Mouse (Mus musculus): Measurements from ENCODE around the gene Aff4.

Aff4 gene

DNA sequence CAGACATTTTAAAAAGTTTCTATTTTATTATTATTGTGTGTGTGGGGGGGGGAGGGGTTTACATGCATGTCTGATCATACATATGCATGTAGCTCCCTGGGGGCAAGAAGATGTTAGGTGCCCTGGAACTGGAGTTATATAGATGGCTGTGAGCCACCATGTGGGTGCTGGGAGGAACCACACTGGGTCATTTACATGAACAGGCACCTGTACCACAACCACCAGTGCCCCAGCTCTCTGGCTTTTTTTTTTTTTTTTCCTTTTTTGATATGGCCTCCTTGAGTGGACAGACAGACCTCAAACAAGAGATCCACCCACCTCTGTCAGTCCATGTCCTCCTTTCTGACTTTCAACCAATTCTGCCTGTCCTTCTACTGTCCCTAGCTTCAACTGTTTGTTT is 78.5 kb downstream of the Aff4 start:
- DNase-seq = no peak

DNA sequence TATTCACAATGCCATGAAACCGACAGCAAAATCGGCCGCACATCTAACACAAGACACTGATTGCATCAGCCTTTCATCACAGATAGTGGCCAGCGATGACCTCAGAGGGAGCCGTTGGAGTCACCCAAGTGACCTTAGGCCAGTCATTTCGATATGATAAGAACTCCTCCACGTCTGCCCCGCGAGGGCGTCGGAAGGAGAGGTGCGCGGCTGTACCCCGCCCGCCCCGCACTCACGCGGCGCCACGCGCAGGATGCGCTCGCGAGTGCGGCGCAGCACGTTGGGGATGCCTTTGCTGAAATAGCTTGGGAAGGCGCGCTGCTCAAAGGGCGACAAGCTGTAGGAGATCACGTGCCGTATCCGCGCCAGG is 79.7 kb downstream of the Aff4 start:
- DNase-seq = no peak

DNA sequence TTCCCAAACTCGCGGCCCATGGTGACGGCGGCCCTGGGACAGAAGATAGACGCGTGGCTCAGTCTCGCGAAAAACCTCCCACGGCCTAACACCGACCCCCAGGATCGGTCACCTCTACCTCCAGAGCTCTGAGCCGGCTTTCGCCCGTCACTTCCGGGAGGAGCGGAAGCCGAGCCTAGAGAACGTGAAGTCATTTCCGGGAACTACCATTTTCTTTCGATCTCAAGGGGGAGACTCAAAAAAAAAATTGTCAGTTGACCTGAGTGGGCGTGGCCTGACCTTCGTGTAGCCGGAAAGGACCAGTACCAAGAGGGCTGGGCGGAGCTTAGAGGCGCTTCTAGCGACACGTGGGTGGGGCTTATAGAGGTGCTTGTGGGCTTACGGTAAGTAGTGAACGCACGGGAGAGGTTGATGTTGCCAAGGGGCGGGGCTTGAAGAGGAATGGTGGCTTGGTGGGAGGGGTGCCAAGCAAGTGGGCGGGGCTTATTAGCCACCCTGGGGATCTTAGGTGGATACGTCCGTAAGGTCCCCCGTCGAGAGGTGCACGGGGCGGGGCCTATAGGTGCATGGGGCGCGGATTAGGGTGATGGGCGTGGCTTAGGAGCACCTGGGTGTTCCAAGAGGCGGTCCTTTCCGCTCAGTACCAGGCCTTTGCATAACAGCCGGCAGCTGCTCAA is 80.2 kb downstream of the Aff4 start, which contains the start of the genes Uqcrq and Gdf9:
Gene Uqcrq (minus strand): TSS at position 162 of the 677 bp plus-strand sequence.
Gene Gdf9 (plus strand): TSS at position 354 of the 677 bp plus-strand sequence.
- DNase-seq = peak; percentile 100

DNA sequence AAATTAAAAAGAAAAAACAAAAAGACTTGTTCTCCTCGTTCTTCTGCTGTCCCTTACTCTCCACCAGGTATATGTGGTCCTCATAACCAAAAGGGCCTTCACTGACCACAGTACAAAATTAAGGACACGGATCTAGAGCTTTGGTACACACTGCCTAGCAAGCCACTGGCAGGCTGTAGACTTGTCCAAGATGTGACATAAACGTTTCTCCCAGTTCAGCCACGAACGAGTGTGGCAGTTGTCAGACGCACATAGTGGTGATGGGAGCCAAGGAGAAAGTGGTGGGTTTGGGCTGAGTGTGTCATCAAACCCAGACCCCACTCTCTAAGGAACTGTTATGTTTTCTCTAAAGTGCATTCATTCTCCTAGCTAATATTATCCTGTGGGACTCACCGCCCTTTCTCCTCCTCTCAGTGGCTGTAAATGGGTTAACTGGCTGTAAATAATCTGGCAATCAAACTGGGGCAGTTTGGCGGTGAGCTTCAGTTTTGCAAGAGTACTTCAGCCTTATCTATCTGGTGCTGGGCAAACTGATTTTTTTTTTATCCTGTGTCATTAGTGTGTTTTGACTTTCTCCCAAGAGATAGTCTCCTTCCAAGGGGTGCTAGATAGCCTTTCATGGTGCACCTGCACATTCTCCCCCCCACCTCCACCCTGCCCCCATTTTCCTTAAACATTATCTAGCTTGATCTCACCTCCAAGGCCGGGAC is 80.9 kb downstream of the Aff4 start:
- DNase-seq = no peak

DNA sequence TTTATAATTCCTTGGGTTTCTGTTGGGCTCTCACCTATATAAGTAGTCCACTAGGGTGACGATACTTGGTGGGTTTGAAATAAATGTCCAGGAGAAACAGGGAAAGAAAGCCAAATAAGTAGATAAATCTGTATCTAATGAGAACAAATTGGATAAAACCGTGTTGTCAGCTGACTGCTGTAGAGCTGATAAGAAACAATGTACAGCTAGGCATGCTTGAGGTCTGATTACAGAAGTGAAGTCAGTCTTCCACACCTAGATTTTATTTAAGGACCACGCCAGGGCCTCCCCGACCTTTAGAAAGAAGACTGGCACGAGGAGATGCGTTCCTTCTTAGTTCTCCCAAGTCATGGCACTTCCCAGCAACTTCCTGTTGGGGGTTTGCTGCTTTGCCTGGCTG is 82.4 kb downstream of the Aff4 start:
- no peak for DNase-seq

DNA sequence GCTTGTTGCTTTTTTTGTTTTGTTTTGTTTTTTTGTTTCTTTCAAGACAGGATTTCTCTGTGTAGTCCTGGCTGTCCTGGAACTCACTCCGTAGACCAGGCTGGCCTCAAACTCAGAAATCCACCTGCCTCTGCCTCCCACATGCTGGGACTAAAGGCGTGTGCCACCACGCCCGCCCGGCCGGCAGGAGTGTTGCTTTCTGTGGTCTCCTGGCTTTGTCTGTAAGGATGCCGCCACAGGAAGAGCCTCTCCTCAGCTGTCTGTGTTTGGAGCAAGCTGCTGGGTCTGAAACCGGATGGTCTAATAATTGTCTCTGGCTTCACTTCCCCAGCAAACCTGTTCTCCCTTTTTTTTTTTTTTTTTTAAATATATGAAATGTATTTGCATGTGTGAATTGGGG is 84.9 kb downstream of the Aff4 start:
- no peak for DNase-seq

DNA sequence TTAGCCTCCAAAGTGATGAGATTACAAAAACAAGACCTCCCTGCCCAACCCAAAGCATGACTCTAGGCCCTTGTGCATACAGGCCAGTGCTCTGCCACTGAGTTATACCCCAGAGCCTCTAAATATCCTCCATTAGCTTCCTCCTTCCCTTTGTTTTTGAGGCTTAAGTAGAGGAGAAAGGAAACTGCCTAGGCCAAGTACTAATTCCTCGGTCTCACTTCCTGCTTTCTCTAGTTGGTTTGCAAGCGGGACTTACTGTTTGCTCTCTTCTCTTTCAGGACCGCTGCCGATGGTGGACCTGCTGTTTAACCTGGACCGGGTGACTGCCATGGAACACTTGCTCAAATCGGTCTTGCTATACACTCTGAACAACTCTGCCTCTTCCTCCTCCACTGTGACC is 85.7 kb downstream of the Aff4 start:
- DNase-seq = no peak

DNA sequence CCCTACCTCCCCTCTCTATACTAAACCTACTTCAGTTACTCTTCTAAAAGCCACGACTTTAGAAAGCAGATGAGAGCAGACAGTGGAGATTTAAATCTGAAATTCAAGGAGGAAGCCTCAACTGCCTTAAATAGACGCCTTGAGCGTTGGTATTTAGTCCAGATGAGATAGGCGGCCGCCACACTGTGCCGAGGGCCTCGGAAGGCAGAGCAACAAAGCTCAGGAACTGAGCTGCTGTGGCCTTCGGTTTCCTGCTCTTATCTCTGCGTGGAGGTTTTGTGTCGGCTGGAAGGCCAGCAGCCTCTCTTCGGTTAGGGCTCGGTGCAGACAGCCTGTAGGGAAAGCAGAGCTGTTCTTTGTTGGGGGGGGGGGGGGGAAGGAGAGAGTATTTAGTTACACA is 91.3 kb downstream of the Aff4 start:
- DNase-seq = no peak

DNA sequence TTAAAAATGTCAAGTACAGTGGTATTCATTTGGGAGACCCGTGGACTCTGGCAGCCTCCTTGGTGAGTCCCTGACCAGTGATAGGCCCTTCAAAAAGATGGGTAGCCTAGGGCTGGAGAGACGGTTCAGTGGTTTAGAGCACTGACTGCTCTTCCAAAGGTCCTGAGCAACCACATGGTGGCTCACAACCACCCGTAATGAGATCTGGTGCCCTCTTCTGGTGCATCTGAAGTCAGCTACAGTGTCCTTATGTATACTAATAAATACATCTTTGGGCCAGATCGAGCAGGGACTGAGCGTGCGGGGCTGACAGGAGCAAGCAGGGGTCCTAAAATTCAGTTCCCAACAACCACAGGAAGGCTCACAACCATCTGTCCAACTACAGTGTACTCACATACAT is 93.2 kb downstream of the Aff4 start:
- peak in 1 of 2 experiments; percentile 63 for DNase-seq

DNA sequence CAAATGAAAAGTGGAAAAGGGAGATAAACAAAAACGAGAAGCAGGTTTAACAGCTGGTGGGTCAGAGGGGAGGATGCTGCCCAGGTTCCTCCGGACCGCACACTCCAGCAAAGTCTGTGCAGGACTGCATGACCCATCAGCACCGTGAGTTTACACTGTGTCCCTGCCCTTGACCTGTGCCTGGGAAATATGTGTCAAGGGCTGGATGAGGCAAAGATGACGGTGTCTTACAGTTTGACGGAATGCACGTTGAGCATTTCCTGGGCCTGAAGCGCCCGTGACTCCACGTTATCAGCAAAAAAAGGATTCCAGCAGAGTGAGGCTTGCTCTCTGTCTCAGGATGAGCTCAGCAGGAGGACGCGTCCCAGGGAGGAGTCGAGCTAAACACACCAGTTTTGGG is 94.9 kb downstream of the Aff4 start:
- DNase-seq = no peak

DNA sequence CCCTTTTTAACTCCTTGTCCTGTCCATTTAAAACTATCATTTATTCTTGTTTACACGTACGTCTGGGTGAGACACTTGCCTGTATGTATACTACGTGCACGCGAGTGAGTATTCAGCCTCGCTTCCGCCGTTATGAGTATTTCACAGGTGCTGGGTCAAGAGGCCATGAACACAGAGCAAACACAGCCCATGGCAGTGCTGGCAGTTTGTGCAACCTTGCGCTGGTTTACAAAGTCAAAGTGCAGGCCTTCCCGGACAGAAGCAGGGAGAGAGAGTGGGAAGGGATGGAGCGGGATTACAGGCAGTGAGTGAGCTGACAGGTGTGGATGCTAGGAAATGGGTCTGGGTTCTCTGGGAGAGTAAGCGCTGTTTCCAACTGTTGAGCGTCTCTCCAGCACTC is 95.5 kb downstream of the Aff4 start:
- DNase-seq = no peak

DNA sequence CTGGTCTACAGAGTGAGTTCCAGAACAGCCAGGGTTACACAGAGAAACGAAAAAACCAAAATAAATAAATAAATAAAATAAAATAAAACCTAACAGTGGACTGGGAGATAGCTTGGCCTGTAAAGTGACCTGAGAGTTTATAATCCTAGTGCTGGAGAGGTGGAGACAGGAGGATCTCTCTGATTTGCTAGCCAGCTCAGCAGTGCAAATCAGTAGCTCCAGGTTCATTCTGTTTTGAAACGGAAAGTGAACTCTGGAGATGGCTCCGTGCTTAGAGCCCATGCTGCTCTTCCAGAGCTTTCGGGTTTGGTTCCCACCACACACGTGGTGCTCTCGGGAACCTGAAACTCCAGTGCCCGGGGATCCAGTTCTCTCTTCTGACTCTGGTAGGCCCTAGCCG is 97.4 kb downstream of the Aff4 start:
- DNase-seq = no peak

DNA sequence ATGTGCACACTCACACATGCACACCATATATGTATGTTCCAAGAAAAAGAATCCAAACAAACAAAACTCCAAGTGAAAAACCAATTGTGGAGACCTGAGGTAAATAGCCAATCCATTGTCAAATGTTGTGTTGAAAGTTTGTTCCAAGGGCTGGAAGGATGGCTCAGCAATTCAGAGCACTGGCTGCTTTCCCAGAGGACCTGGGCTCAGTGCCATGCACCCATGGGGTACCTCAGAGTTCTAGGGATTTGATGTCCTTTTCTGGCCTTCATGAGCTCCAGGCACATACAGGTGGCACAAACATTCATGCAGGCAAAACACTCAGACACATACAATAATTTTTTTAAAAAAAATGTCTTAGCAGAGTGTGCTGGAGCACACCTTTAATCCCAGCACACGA is 97.9 kb downstream of the Aff4 start:
- DNase-seq = peak; percentile 85 to 87

DNA sequence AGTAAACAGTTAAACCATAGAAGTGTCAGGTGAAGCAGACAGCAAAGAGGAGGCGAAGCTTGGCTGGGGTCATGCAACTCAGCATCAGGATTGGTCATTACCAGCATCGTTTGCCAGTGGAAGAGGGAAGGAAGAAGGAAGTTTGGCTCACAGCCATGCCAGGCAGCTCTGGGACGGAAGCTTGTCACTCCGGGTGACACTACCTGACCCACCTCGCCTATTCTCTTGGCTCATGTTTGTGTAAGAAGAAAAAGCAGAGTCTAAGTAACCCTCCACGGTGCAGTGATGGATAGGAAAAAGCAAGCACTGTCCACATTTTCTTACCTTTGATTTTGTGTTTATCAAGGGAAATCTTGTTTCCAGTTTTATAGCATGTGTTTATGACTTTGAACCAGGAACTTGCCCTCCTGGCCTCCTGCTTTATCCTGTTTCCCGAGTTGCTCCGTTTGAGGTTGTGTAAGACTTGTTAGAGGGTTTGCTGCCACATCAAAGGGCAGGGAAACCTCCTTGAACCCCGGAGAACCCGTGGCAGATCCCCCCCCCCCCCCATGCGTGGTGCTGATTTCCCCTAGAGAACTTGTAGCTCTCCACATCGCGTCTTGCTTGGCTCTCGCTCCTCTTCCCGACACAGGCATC is 99.6 kb downstream of the Aff4 start:
- DNase-seq = no peak

DNA sequence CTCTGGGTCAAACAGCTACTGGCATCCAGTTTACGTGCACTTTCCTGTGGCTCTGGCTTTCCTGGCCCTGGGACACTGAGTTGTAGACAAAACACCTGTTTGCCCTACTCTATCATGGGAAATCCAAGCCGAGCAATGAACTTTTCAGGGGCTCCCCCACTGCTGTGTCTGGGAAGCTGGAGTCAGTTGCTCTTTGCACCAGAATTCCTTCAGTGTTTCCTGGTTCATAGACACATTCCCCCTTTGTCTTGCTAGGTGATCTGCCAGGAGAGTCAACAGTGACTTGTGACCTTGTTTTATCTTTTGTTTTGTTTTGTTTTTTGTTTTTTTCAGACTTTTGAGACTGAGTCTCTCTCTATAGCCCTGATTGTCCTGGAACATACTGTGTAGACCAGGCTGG is 100.7 kb downstream of the Aff4 start:
- DNase-seq = no peak

DNA sequence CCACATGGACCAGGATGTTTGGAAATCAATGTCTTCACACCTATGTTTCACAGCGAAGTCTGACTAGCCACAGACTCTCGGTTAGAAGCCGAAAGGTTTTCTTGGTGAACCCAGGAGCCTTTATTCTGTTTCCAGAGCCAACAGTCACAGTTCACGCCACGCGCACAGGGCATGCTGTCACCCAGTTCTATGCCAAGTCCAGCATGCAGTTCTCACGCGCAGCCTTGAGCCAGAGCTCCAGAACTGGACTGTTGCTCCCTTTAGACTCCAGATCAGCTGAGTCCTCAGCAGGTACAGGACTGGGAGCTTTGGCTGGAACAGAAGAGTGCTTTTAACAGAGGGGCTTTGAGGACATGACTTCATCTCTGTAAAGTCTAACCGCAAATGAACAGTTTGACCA is 101.8 kb downstream of the Aff4 start:
- peak in 1 of 2 experiments; percentile 48 for DNase-seq

DNA sequence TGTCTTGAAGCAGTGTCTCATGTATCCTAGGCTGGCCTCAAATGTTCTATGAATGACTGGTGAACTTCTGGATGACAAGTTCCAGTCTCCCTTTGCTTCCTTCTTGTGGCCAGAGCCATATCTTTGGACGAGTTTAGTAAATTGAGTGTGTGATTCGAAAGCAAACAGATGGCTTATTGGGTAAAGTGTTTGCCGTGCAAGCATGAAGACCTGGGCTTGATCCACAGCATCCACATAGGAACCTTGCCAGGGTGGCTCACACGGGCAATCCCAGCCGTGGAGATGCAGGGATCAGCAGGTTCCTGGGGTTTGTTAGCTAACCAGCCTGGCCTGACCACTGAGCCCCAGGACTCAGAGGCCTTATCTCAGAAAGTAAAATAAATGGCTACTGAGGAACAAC is 102.4 kb downstream of the Aff4 start:
- DNase-seq = no peak

DNA sequence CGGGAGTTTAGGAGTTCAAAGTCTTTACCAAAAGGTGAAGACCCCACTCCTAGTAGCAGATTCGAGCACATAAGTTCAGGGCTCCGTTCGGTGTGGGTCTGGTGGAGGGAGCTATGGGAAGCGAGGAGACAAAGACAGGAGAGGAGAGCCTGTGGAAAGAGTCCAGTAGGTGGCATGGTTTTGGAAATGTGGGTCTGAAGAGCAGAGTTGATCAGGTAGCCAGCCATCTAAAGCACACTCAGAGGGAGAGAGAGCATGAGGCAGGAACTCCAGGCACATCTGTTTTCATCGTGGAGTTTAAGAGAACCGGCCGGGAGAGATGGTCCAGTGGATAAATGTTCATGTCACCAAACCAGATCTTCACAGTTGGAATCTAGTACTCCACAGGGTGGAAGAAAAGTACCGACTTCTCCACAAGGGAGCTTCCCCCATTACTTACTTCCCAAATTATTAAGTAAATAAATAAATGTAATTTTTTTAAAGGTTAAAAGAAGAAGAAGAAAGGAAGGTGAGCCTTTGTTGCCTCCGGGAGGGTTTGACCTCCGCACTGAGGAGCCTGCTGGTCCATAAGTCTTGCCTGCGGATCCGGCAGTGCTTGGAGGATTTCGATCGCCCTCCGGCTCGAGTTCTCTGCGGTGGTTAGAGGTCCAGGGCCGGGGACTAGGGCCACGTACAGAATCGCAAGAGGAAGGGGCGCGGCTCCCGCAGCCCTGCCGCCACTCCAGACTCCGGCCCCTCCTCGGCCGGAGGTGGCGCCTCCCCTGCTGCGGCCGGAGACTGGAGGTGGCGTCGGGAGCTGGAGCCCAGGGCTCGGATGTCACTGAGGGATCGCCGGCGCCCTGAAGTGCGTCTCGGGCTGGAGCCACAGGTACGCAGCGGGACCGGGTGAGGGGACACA is 106.1 kb downstream of the Aff4 start, which contains the start of the genes Gm10447 and Shroom1:
Gene Gm10447 (minus strand): TSS at position 637 of the 898 bp plus-strand sequence.
Gene Shroom1 (plus strand): TSS at position 732 of the 898 bp plus-strand sequence.
- peak; percentile 55 to 70 for DNase-seq

DNA sequence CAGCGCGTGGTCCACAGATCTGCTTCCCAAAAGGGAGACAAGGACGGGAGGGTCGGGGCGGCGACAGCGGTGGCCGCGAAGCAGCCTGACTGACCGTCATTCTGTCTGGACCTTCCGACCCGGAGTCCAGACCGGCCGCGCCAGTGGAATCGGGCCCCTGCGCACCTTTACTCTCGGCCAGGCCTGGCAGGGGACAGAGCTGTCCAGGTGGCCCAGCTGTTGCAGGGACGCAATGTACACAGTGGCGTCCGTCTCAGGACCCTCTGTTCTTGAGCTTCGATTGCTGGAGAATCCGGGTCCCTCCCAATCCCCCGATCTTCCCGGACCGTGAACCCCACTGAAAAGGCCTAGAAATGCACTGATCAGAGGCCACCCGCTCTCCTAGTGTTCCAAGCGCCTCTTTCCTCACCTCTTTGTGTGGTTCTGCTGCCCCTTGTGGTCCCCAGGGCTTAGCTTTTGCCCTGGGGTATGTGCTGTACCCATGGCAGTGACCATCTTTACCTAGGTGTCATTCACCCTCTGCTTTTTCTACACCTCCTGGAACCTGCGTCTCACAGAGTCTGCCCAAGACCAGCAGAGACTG is 106.8 kb downstream of the Aff4 start:
- DNase-seq = peak in 1 of 2 experiments; percentile 61

DNA sequence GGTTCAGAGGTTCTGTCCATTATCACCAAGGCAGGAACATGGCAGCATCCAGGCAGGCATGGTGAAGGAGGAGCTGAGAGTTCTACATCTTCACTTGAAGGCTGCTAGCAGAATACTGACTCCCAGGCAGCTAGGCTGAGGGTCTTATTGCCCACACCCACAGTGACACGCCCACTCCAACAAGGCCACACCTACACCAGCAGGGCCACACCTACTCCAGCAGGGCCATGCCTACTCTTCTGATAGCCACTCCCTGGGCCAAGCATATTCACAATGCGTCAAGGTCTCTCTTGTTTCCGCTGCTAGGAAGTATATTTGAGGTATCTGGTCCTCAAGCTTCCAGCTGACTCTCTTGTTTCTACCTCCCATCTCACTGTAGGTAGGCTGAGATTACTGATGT is 108.4 kb downstream of the Aff4 start:
- DNase-seq = no peak

DNA sequence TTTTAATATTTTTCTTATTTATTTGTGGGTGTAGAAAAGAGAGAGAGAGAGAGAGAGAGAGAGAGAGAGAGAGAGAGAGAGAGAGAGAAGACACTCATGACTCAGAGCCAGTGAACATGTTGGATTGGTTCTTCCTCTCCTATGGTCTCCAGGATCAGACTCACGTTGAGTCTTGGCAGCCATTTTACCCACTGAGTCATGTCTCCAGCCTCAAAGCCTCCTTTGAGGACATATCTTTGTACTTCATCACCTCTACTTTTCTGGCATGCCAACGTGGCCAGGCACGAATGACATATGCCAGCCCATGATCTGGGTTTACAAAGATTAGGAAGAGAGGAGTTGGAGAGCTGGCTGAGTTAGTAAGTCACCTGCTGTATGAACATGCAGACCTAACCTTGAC is 109.6 kb downstream of the Aff4 start:
- DNase-seq = no peak

DNA sequence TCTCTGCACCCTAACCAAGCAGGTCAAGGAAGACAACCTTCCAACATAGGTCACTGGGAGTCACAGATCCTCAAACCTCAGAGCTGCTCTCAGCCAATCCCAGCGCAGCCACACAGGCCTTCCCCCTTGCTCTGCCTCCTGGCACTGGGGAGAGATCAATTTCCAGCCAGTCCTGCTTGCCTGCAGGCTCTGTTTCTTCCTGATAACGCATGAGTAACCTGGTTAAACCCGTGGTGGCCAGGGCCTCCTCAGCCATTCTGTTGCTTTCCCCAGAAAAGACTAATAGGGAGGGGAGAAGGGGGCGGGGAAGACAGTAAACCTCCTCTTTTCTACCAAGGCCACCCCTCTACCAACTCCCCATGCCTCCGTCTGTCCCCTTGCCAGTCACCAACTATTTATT is 111.1 kb downstream of the Aff4 start:
- DNase-seq = no peak

Data from kidney, postnatal 25 days (tissue).